Mouse (Mus musculus) megakaryocyte, embryonic 14.5 days (primary cell): ENCODE measurements at regions not wholly inside any gene's neighbourhood (a gene's known extent, or its start where the extent isn't known, plus 50 kb on each side); places are given as distances from the start of the nearest gene placed in this dataset.

Experiments used
- FLI1 ChIP-seq: IDR thresholded peaks from 2 replicates; pipeline ENCODE4 v1.6.1; 2012; ENCODE audit warnings: low read length, inconsistent platforms, mixed read lengths
- GATA1 ChIP-seq: IDR thresholded peaks from 3 replicates; pipeline ENCODE4 v1.6.1; 2012; ENCODE audit warnings: mixed read lengths, low read length, inconsistent platforms, borderline replicate concordance

DNA sequence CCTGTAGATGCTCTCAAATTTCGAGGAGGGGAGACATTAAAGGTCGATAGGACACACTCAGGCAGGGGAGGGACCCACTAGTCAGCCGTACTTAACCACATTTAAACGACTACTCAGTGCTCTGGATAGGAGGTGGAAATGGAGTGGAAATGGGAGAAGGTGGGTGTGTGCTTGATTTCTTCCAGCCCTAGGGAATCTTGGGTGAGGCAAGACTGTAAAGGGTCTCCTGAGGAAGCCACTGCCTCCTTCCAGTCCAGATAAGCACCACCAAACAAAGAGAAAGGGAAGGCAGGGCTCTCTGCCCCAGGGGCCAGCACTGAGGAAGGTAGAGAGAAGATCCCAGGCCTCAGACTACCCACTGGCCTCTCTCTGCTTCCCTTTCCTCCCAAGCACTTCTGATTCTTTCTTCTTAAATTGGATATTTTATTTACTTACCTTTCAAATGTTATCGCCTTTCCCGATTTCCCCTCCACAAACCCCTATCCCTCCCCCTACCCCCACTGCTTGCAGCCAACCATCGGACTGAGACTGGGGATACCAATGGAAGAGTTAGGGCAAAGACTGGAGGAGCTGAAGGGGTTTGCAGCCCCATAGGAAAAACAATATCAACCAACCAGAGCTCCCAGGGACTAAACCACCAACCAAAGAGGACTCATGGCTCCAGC, 139.1 kb downstream of the Zfp36l1 start:
- TF ChIP-seq GATA1 (no peak), FLI1 (no peak)
